Mouse (Mus musculus): Measurements from ENCODE around the gene Gltp. TPM values are rescaled to one million over a fixed set of nuclear protein-coding genes. Genes with fewer than 3 reads are reported as not detected.

Gltp gene
- polyA plus RNA-seq, 1 experiment, result 45.1 TPM

DNA sequence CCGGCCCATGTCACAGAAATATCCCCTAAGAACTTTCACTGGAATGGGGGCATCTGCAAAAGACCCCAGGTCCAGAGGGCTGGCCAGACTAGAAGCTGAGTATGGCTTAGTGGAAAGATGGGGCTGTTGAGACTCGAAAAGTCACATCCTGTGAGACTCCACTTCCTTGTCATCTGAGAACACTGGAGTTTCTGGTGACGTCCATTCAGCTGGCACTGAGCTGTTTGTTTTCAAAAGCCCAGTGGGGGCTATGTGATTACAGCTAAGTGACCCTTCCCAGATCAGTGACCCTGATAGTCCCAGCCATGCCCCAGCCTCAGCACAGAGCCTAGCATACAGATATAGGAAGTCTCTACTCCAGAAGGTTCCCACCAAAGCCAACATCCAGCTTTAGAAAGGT lies 39.3 kb downstream of the Gltp start:
- TF ChIP-seq GATA1 (IDR thresholded peaks at IDR 0.05; ENCODE audit: low read length), result no peak

DNA sequence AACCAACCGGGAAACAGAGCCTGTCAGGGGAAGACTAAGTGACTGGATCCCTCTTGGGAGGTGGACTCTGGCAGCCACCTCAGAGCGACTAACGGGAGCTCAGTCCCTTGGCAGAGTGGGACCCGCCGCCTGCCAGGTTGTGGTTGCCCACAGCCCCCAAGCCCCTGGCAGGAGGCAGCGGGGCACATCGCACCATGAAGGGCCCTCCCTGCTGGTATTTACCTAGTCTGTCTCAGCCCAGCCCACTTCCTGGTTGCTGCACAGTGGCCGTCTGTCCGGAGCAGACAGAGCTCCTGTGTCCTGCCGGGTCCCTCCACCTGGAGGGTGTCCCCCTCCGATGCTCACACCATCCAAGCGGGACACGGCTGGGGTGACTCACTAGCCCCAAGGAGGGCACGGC lies 39.8 kb downstream of the Gltp start:
- TF ChIP-seq GATA1 (IDR thresholded peaks at IDR 0.05; ENCODE audit: low read length), result no peak

DNA sequence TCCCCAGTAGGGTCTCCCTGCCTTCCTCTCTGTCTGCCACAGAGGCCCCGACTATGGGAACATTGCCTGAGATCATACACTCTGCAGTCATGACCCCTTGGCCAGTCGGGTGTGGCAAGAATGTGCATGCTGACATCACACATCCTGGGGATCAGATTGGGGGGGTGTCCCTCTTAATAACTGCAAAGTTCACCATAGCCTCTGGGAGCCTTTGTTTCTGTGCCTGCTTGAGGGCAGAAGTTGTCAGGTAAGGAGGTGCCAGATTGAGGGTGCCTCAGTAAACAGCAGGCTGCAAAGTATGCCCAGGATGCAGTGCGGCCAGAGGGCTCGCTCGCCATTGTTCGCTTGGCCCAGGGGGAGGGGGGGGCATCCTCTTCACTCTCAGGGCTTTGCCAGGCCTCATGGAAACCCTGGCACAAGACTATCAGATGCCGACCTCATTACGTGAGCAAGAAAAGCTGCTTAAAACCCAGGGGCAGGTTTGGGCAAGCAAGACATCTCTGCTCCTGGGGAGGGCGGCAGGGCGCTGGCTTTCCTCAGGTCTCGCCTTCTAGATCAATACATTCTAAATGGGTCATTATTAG lies 42.0 kb downstream of the Gltp start:
- TF ChIP-seq GATA1 (IDR thresholded peaks at IDR 0.05; ENCODE audit: low read length), result no peak

DNA sequence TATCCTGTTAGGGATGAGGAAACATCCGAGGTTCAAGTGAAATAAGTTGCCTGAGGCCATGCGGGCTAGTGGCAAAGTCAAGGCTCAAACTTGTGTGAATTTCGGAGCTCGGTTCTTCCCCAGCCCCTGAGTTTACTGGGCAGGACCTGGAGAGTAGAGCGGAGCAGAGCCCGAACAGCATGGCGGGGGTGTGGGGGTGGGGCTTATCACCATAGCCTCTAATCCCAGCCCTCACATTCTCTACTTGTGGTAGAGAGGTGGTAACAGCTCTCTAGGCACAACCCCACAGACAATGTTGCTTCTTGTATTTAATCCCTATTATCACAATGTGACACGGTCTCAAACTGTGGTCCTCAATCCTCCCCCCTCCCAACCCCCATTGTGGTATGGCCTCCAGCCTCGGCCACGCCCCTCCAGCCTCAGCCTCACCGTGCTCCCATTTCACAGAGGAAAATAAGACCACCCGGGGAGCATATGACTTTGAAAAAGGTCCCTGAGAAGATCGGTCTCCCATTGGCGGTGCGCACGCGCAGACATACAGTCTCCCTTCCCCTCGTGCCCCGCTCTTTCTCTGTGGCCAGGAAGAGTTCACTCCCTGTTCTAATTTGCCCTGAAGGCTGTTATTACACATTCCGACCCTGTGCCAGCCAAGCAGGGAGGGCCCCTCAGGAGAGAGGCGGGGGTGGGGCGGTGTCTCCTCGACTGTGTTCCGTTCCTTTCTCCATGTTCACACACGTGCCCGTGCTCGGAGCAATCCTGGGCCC lies 43.4 kb downstream of the Gltp start:
- TF ChIP-seq GATA1 (IDR thresholded peaks at IDR 0.05; ENCODE audit: low read length), result no peak

DNA sequence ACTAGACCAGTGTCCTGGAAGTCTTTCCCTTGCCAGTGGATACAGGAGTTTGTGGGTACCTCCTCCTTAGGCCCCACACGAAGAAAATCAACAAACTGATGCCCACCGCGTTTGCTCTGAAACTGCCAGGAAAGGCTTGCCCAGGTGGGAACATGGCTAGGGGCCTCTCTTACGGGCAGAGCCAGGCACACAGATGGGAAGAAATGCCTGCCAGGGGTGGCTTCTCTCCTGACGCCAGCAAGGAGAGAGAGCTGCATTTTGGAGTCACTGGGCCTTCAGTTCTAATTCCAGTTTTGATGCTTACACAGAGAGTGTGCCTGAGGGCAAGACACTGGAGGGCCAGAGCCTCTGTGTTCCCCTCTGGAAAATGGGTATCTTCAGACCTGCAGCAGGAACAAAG lies 44.9 kb downstream of the Gltp start:
- no peak for TF ChIP-seq GATA1 (IDR thresholded peaks at IDR 0.05; ENCODE audit: low read length)

DNA sequence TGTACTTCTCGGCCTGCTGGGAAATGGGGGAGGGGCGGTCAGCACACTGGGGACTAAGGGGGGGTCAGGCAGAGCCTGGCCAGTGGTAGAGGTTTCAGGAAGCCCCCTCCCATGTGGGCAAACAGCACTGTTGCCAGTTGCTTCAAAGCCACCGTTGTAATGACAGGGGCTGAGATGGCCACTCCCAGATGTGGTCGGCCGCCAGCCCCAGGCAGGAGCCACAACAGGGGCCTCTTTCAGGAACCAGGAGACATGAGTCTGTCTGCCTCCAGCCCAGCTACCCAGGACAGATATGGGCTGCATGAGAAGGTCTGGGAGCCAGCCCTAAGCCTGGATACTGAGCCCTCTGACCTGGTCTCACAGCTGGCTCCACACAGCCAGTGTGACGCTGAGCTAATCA lies 45.9 kb downstream of the Gltp start:
- no peak for TF ChIP-seq GATA1 (IDR thresholded peaks at IDR 0.05; ENCODE audit: low read length)

DNA sequence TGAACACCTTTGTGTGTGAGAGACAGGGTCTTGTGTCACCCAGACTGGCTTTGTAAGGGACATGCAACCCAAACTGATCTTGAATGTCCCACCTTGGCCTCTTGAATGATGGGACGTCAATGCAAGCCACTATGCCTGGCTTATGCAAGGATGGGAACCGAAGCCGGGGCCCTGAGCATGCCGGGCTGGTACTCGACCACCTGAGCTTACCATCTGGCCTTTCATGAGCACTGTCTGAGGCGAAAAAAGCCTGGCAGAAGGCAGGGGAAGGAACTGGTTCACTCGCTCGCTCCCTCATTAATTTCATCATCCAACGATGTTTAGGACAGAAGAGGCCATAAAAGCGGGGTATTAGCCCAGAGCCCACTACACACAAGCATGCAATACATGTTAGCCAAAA lies 50.0 kb downstream of the Gltp start:
- no peak for TF ChIP-seq GATA1 (IDR thresholded peaks at IDR 0.05; ENCODE audit: low read length)

DNA sequence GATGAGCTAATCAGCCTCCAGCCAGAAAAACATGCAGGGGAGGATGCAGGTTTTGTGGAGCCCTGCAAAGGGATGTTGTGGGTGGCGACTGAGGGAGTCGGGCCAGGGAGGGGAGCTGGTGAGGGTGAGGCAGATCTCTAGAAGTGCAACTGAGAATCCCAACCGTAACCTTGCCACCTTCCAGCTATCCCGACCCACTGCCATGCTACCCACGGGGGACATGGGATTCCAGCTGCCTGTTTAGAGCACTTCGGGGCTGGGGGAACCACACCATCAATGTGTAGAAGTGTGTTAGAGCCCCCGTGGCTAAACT lies 51.2 kb downstream of the Gltp start:
- no peak for TF ChIP-seq GATA1 (IDR thresholded peaks at IDR 0.05; ENCODE audit: low read length)

DNA sequence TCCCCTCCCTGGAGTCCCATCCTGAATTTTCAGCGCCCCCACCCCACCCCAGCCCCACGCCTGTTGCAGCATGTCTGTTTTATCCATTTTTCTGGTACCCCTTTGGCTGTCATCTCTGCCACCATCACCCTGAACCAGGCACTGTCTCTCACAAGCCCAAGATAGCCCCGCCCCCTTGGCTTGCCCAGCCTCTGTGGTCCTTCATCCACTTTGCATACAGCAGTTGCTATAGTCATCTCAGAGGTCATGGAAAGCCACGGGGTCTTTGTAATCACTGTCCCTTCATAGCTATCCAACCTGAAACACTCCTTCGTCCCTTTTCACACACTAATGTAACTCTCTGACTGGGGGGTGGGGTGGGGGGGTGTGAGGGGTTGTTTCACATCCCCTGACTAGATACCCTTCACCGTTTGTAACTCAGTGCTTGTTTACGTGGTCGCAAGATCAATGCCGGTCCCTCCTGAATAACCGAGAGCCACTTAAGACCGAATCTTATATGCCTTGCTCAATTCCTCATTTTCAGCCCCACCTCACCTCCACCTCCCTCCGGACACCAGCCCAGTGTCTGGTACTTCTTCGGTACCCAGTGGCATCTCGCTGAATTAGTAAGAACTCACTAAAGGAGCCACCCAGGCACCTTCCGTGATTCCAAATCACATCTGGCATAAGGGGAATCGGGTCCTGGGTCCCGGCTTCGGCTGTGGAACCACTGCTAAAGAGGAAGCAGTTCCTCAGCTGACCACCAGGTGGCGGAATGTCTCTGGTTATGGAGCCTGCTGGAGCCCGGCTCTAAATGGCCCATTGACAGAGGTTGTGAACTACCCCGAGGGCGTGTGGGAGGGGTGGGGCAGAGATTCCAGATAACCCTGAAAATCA lies 51.8 kb downstream of the Gltp start:
- TF ChIP-seq GATA1 (IDR thresholded peaks at IDR 0.05; ENCODE audit: low read length), result no peak

DNA sequence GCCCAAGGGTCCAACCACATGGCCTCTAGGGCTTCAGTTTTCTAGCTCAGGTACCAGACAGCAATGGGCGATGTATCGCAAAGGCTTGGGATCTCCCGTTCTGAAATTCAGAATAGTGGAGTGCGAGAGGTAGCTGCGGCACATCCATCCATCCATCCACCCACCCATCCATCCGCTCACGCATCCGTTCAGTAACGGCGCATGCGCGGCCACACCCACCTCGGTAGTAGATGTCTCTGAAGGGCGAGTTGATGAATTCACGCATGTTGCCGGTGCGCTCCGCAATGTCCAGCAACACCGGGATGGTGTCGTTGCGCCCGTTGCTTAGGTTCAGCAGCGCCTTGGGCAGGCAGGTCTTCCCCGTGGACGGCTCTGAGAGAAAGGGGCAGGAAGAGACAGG lies 54.7 kb downstream of the Gltp start:
- no peak for TF ChIP-seq GATA1 (IDR thresholded peaks at IDR 0.05; ENCODE audit: low read length)

DNA sequence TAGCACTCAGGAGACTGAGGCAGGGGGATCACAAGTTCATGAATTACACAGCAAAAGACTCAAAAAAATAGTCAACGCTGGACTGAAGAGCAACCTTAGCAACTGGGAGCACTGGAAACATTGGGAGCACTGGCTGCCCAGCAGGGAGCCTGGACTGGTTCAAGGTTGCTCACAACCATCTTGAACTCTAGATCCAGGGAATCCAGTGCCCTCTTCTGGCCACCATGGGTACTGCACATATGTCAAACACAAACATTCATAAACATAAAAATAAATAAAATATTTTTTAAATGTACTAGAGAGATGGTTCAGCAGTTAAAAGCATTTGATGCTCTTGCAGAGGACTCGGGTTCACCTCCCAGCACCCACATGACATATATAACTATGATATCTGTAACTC lies 59.4 kb downstream of the Gltp start:
- TF ChIP-seq GATA1 (IDR thresholded peaks at IDR 0.05; ENCODE audit: low read length), result no peak

DNA sequence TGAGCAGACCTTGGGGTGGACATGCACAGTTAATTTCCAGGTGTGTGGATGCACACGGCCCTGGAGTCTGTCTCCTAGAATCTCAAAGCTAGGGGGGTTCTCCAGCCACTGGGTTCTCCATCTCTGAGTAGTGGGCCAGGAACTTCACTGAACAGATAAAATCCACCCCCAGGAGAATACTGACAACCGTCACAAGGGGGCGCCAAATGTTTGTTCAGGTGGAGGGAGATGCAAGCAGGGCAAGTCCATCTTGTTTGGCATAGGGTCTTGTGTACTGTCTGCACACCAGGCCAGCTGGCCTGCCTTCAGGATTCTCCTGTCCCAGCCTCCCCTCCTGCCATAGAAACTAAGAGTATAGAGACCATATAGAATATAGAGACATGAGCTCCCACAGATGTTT lies 65.2 kb downstream of the Gltp start:
- no peak for TF ChIP-seq GATA1 (IDR thresholded peaks at IDR 0.05; ENCODE audit: low read length)

DNA sequence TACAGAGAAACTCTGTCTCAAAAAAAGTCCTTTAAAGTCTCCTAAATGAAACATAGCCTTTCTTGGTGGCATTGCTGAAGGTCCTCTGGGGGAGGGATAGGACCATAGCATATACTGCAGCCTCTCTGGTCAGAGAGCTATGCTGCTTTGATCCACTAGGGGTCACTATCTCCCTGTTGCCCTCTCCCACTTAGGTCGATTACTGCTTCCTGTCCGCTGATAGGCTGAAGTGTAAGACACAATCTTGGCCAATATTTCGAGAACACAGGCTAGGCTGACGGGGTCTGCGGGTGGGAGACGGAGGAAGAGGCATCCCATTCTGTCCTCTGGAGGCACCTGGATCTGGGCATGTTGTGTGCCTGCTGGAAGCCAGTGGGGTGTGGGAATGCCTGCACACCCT lies 70.5 kb downstream of the Gltp start:
- no peak for TF ChIP-seq GATA1 (IDR thresholded peaks at IDR 0.05; ENCODE audit: low read length)

Other genes starting within 250 kb of the Gltp start
- 27.1 and 41.6 TPM in 2 replicates for gene Mmab, start 246.9 kb downstream of the Gltp start, polyA plus RNA-seq (2012)
- 73.6 and 75.3 TPM in 2 replicates for gene Mvk, start 246.7 kb downstream of the Gltp start, polyA plus RNA-seq (2012)
- 2.3 TPM in 2 replicates for gene Fam222a, start 123.0 kb downstream of the Gltp start, polyA plus RNA-seq (2012)
- gene Trpv4, start 32.6 kb downstream of the Gltp start, polyA plus RNA-seq (2012), result 0.06 and 0.14 TPM in 2 replicates
- gene Tchp, start 16.8 kb upstream of the Gltp start, polyA plus RNA-seq (2012), result 20.7 and 30.9 TPM in 2 replicates
- 367 and 441 TPM in 2 replicates for gene Ankrd13a, start 83.7 kb upstream of the Gltp start, polyA plus RNA-seq (2012)
- 134 and 155 TPM in 2 replicates for gene Git2, start 84.5 kb upstream of the Gltp start, polyA plus RNA-seq (2012)
- gene 1500011B03Rik, start 132.5 kb upstream of the Gltp start, polyA plus RNA-seq (2012), result 0.05 TPM in 1 of 2 replicates, not detected in the other
- not detected in 2 replicates for gene 4930519G04Rik, start 162.7 kb upstream of the Gltp start, polyA plus RNA-seq (2012)
- gene Gm9936, start 167.7 kb upstream of the Gltp start, polyA plus RNA-seq (2012), result not detected in 2 replicates
- not detected in 2 replicates for gene Oasl2, start 206.0 kb upstream of the Gltp start, polyA plus RNA-seq (2012)
- 4.5 and 5.0 TPM in 2 replicates for gene Oasl1, start 232.3 kb upstream of the Gltp start, polyA plus RNA-seq (2012)

Measured in G1E-ER4 (cell line).